Mouse (Mus musculus) heart, embryonic 14.5 days (tissue): Measurements from ENCODE around the gene Rnf32. TPM values are rescaled to one million over a fixed set of nuclear protein-coding genes. Genes with fewer than 3 reads are reported as not detected.

Experiments
- ATAC-seq: fragments of 200-750 bp; cut with Nextera tagmentation; 2 replicates; pipeline ENCODE4 v1.8.0; 2017; ENCODE audit warnings: low read depth, moderate TSS enrichment; ENCODE audit not compliant: insufficient number of reproducible peaks, insufficient read depth, low FRiP score
- H3K27ac ChIP-seq, 2 experiments: fragments of 200-500 bp in 1 of 2; fragments of 300-500 bp in 1 of 2; sonication (generic) in 1 of 2; replicated peaks in 1 of 2; 2 replicates each; pipeline ENCODE4 v1.5.1; 2012 to 2014; ENCODE audit warnings: low read depth in 2 of 2, low read length in 2 of 2, control low read depth in 1 of 2, mild to moderate bottlenecking in 1 of 2, mixed read lengths in 1 of 2; ENCODE audit not compliant: control insufficient read depth in 1 of 2, insufficient read depth in 1 of 2
- H3K27me3 ChIP-seq: fragments of 300-500 bp; sonication (generic); 2 replicates; pipeline ENCODE4 v1.6.1; 2014; ENCODE audit warnings: mild to moderate bottlenecking, low read length, control low read depth; ENCODE audit not compliant: control insufficient read depth, insufficient read depth
- H3K36me3 ChIP-seq: fragments of 300-500 bp; sonication (generic); 2 replicates; pipeline ENCODE4 v1.6.1; 2014; ENCODE audit warnings: mild to moderate bottlenecking, control low read depth, low read length, mixed read lengths; ENCODE audit not compliant: control insufficient read depth, insufficient read depth
- H3K4me1 ChIP-seq, 2 experiments: fragments of 200-500 bp in 1 of 2; fragments of 300-500 bp in 1 of 2; sonication (generic) in 1 of 2; 2 replicates each; pipeline ENCODE4 v1.6.1; 2012 to 2014; ENCODE audit warnings: low read length in 2 of 2, control low read depth in 1 of 2, mixed read lengths in 1 of 2; ENCODE audit not compliant: control insufficient read depth in 2 of 2, insufficient read depth in 2 of 2
- H3K4me2 ChIP-seq: fragments of 300-500 bp; sonication (generic); 2 replicates; pipeline ENCODE4 v1.6.1; 2014; ENCODE audit warnings: mild to moderate bottlenecking, low read length
- H3K4me3 ChIP-seq, 2 experiments: fragments of 200-500 bp in 1 of 2; fragments of 300-500 bp in 1 of 2; sonication (generic) in 1 of 2; 2 replicates each; pipeline ENCODE4 v1.5.1; 2012 to 2014; ENCODE audit warnings: low read length in 2 of 2, mild to moderate bottlenecking in 2 of 2, control low read depth in 1 of 2, low read depth in 1 of 2, moderate library complexity in 1 of 2; ENCODE audit not compliant: control insufficient read depth in 1 of 2, insufficient read depth in 1 of 2
- H3K9ac ChIP-seq: fragments of 300-500 bp; sonication (generic); 2 replicates; pipeline ENCODE4 v1.6.1; 2014; ENCODE audit warnings: mild to moderate bottlenecking, low read length
- H3K9me3 ChIP-seq: fragments of 300-500 bp; sonication (generic); 2 replicates; pipeline ENCODE4 v1.6.1; 2016; ENCODE audit warnings: low read length, control low read depth; ENCODE audit not compliant: control insufficient read depth
- polyA plus RNA-seq: library from polyadenylated mRNA; unstranded; fragments of >200 nt; fragmentation: Nextera tagmentation; extraction: Ambion mirVana; gene quantifications from 2 replicates; pipeline ENCODE4 v1.2.1, GENCODE M21; 2014

Gene Rnf32
- polyA plus RNA-seq, 1 experiment from 2014 or later: 2.3 TPM

GRCm38 (mm10) chr5:29274746-29275145 lies 79.0 kb downstream of the Rnf32 start:
- Histone ChIP-seq H3K36me3 (no peaks in the 10 kb centered on the region), H3K27ac (no peak overlapping the region), H3K4me1 (no peaks in the 10 kb centered on the region), H3K9me3 (no peaks in the 10 kb centered on the region), H3K4me3 (no peak overlapping the region), H3K9ac (no peak overlapping the region), H3K27me3 (no peaks in the 10 kb centered on the region), H3K4me2 (no peak overlapping the region)
- ATAC-seq: no peak

Other genes with a start within 250 kb of the Rnf32 start
- gene Lmbr1, start 182.4 kb downstream of the Rnf32 start, polyA plus RNA-seq: 19.7 and 21.2 TPM in 2 replicates
- gene Nom1, start 238.7 kb downstream of the Rnf32 start, polyA plus RNA-seq: 11.4 and 13.1 TPM in 2 replicates